In the genomic region with DNA sequence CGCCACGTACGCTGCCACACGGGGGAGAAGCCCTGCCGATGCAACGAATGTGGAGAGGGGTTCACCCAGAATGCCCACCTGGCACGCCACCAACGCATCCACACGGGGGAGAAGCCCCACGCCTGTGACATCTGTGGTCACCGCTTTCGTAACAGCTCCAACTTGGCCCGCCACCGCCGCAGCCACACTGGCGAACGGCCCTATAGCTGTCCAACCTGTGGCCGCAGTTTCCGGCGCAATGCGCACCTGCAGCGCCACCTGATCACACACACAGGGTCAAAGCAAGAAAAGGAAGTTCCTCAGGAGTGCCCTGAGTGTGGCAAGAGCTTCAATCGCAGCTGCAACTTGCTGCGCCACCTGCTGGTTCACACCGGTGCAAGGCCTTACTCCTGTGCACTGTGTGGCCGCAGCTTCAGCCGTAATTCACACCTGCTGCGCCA, we compare ENCODE assay signal across 1 mouse cellular context.
TF ChIP-seq lines count a peak whose summit lies in the region.

No protein-coding gene starts in this region.

TF ChIP-seq in ES-E14, 5 proteins besides CTCF, POLR2A, EP300 and RAD21 (continued from another document):
- no peak for TF ChIP-seq MAFK (IDR thresholded peaks at IDR 0.05; ENCODE audit: insufficient read depth, low read depth, low read length)
